Mouse (Mus musculus) intestine, embryonic 14.5 days (tissue): ENCODE results near the gene H2-Eb1. TPM values are rescaled to one million over a fixed set of nuclear protein-coding genes. Genes with fewer than 3 reads are reported as not detected.

Experiments
- ATAC-seq: fragments of 200-750 bp; cut with Nextera tagmentation; replicated peaks from 2 replicates; pipeline ENCODE4 v1.8.0; 2017; ENCODE audit warnings: low read depth, moderate number of reproducible peaks, moderate TSS enrichment, moderate library complexity; ENCODE audit not compliant: low FRiP score, low TSS enrichment
- DNase-seq: peaks from one replicate; pipeline ENCODE4 v3.0.0-alpha.2; 2018; ENCODE audit warnings: low spot score
- H3K27ac ChIP-seq: fragments of 300-500 bp; sonication (generic); 2 replicates; pipeline ENCODE4 v1.5.1; 2014; ENCODE audit warnings: low read depth, mild to moderate bottlenecking, control low read depth
- H3K27me3 ChIP-seq: fragments of 300-500 bp; sonication (generic); replicated peaks from 2 replicates; pipeline ENCODE4 v1.6.1; 2014; ENCODE audit warnings: low read length, control low read depth; ENCODE audit not compliant: control insufficient read depth, insufficient read depth
- H3K36me3 ChIP-seq: fragments of 300-500 bp; sonication (generic); 2 replicates; pipeline ENCODE4 v1.6.1; 2014; ENCODE audit warnings: low read length, control low read depth; ENCODE audit not compliant: control insufficient read depth, insufficient read depth
- H3K4me1 ChIP-seq: fragments of 300-500 bp; sonication (generic); replicated peaks from 2 replicates; pipeline ENCODE4 v1.6.1; 2014; ENCODE audit warnings: low read length, control low read depth, mixed read lengths; ENCODE audit not compliant: control insufficient read depth, insufficient read depth
- H3K4me2 ChIP-seq: fragments of 300-500 bp; sonication (generic); 2 replicates; pipeline ENCODE4 v1.6.1; 2014; ENCODE audit warnings: low read length
- H3K4me3 ChIP-seq: fragments of 300-500 bp; sonication (generic); 2 replicates; pipeline ENCODE4 v1.5.1; 2014; ENCODE audit warnings: low read depth, low read length, control low read depth, mixed read lengths
- H3K9ac ChIP-seq: fragments of 300-500 bp; sonication (generic); 2 replicates; pipeline ENCODE4 v1.6.1; 2014; ENCODE audit warnings: mild to moderate bottlenecking, low read length
- H3K9me3 ChIP-seq: fragments of 300-500 bp; sonication (generic); 2 replicates; pipeline ENCODE4 v1.6.1; 2016; ENCODE audit warnings: low read length, control low read depth; ENCODE audit not compliant: control insufficient read depth
- WGBS: fragments of 180-500 bp; shearing (Covaris S2); extraction: QIAGEN DNeasy Blood & Tissue Kit; methylation state at CpG from one replicate; pipeline ENCODE4 v1.1.7; 2014; 5-methylcytosine and 5-hydroxymethylcytosine counted together
- polyA plus RNA-seq: library from polyadenylated mRNA; unstranded; fragments of >200 nt; fragmentation: Nextera tagmentation; extraction: Ambion mirVana; gene quantifications from 2 replicates; pipeline ENCODE4 v1.2.1, GENCODE M21; 2014

The H2-Eb1 gene
- polyA plus RNA-seq, 1 experiment from 2014 or later, result 4.1 TPM

DNA sequence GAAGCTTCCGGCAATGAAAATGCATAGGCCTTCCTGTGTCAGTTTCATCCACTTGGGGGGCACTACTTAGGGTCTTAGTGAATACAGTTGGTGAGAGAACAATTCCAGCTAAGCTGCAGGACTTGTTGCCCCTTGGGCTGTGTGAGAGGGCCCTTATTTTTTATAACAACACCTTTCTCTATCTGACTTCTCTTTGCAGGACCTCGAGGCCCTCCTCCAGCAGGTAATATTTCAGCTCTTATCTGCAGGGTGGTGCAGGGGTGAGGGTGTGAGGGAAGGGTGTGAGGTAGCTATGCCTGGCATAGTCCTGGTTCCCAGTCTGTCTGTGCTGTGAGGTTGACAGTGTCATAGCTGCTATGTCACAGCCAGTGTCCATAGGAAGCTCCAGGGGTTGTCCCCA is 37.4 kb upstream of the H2-Eb1 start:
- no peak overlapping the region for H3K9ac ChIP-seq
- H3K4me1 ChIP-seq, result peaks cover 4% of the 10 kb centered on the region; the same call in 1 of the 2 replicates
- ATAC-seq (no peak), DNase-seq (no peak)
- H3K27me3 ChIP-seq, result peaks cover 22% of the 10 kb centered on the region
- H3K4me2 ChIP-seq, result no peak overlapping the region
- H3K36me3 ChIP-seq, result no peaks in the 10 kb centered on the region
- WGBS, result 67% methylated on average over 2 of the region's 2 CpGs
- no peaks in the 10 kb centered on the region for H3K9me3 ChIP-seq
- no peak overlapping the region for H3K27ac ChIP-seq
- H3K4me3 ChIP-seq, result no peak overlapping the region

GRCm38 (mm10) chr17:34268748-34269147 is 36.9 kb upstream of the H2-Eb1 start:
- Histone ChIP-seq H3K4me3 (no peak overlapping the region), H3K27me3 (peaks cover 18% of the 10 kb centered on the region), H3K9me3 (no peaks in the 10 kb centered on the region), H3K36me3 (no peaks in the 10 kb centered on the region), H3K27ac (no peak overlapping the region), H3K4me2 (no peak overlapping the region), H3K4me1 (peaks cover 4% of the 10 kb centered on the region; the same call in 1 of the 2 replicates), H3K9ac (no peak overlapping the region)
- no peak for DNase-seq
- 89% methylated on average over 2 of the region's 2 CpGs for WGBS
- ATAC-seq, result no peak

DNA sequence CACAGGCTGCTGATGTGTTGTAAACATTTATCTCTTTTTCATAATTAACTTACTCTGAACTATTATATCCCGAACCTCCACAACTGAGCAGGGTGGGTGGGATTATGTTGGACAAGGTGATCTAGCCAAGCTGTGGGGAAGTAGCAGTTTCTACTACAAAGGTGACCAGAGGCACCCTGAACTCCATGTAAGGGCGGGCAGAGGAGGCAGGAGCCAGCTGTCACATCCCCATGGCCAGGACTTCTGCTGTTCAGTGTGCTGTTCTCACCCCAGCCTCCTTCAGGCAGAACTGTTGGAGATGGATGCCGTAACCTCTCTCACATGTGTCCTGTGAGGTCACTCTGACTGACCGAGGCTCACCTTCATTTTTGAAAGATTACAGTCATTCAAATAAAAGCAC is 35.9 kb upstream of the H2-Eb1 start:
- no peaks in the 10 kb centered on the region for H3K36me3 ChIP-seq
- no peak overlapping the region for H3K27ac ChIP-seq
- H3K9ac ChIP-seq, result no peak overlapping the region
- DNase-seq (no peak), ATAC-seq (no peak)
- H3K4me1 ChIP-seq, result no peaks in the 10 kb centered on the region
- peaks cover 8% of the 10 kb centered on the region for H3K27me3 ChIP-seq
- 65% methylated on average over 4 of the region's 4 CpGs for WGBS
- H3K4me2 ChIP-seq, result no peak overlapping the region
- no peak overlapping the region for H3K4me3 ChIP-seq
- H3K9me3 ChIP-seq, result no peaks in the 10 kb centered on the region

GRCm38 (mm10) chr17:34270230-34270629 is 35.4 kb upstream of the H2-Eb1 start:
- H3K36me3 ChIP-seq, result no peaks in the 10 kb centered on the region
- no peaks in the 10 kb centered on the region for H3K4me1 ChIP-seq
- peaks cover 4% of the 10 kb centered on the region for H3K27me3 ChIP-seq
- DNase-seq (no peak), ATAC-seq (no peak)
- no peak overlapping the region for H3K27ac ChIP-seq
- H3K4me2 ChIP-seq, result no peak overlapping the region
- no peak overlapping the region for H3K4me3 ChIP-seq
- no peaks in the 10 kb centered on the region for H3K9me3 ChIP-seq
- H3K9ac ChIP-seq, result no peak overlapping the region
- 71% methylated on average over 2 of the region's 2 CpGs for WGBS

DNA sequence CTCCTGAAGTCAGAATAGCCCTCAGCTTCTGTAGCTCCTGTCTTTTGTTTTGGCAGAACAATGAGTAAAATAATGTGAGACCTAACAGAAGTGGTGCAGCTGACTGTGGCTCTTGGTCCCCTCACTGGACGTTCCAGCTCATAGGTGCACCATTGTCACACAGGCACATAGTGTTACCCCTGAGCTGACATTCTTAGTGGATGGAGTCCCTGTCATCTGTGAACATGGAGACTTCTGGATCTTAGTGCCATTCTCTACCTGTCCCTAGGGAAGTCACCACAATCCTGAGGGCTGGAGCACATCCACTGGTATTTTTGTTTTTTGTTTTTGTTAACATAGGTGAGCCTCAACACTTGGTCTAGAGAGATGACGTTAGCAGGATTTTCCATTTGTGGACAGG is 34.7 kb upstream of the H2-Eb1 start:
- Histone ChIP-seq H3K27me3 (no peaks in the 10 kb centered on the region), H3K27ac (no peak overlapping the region), H3K36me3 (no peaks in the 10 kb centered on the region), H3K4me3 (no peak overlapping the region), H3K4me1 (no peaks in the 10 kb centered on the region), H3K9ac (no peak overlapping the region), H3K4me2 (no peak overlapping the region), H3K9me3 (no peaks in the 10 kb centered on the region)
- ATAC-seq (no peak), DNase-seq (no peak)
- 85% methylated on average over 2 of the region's 2 CpGs for WGBS

GRCm38 (mm10) chr17:34272102-34272501 is 33.6 kb upstream of the H2-Eb1 start:
- no peaks in the 10 kb centered on the region for H3K4me1 ChIP-seq
- no peak overlapping the region for H3K27ac ChIP-seq
- no peak overlapping the region for H3K4me3 ChIP-seq
- H3K9me3 ChIP-seq, result 0 out of 2 replicates have a peak, but pooled peaks cover 2% of the 10 kb centered on the region
- no peaks in the 10 kb centered on the region for H3K36me3 ChIP-seq
- H3K9ac ChIP-seq, result no peak overlapping the region
- H3K27me3 ChIP-seq, result no peaks in the 10 kb centered on the region
- 94% methylated on average over 1 of the region's 1 CpGs for WGBS
- no peak overlapping the region for H3K4me2 ChIP-seq
- no peak for DNase-seq
- ATAC-seq, result no peak

- no peak for ATAC-seq
- no peaks in the 10 kb centered on the region for H3K27me3 ChIP-seq
- H3K36me3 ChIP-seq, result no peaks in the 10 kb centered on the region
Measured at GRCm38 (mm10) chr17:34280499-34281038, 25.1 kb upstream of the H2-Eb1 start.

GRCm38 (mm10) chr17:34281836-34282235 is 23.8 kb upstream of the H2-Eb1 start:
- no peak for ATAC-seq

More at GRCm38 (mm10) chr17:34280499-34281038, 25.1 kb upstream of the H2-Eb1 start:
- no peak for DNase-seq
- WGBS, result 80% methylated on average over 1 of the region's 1 CpGs
- Histone ChIP-seq H3K4me2 (no peak overlapping the region), H3K27ac (no peak overlapping the region), H3K4me1 (no peaks in the 10 kb centered on the region), H3K4me3 (no peak overlapping the region), H3K9me3 (0 out of 2 replicates have a peak, but pooled peaks cover 2% of the 10 kb centered on the region), H3K9ac (no peak overlapping the region)

GRCm38 (mm10) chr17:34285371-34285770 is 20.3 kb upstream of the H2-Eb1 start:
- Histone ChIP-seq H3K27me3 (no peaks in the 10 kb centered on the region), H3K4me1 (no peaks in the 10 kb centered on the region), H3K27ac (no peak overlapping the region), H3K4me3 (no peak overlapping the region), H3K36me3 (no peaks in the 10 kb centered on the region), H3K4me2 (no peak overlapping the region), H3K9me3 (no peaks in the 10 kb centered on the region), H3K9ac (no peak overlapping the region)
- WGBS, result 73% methylated on average over 4 of the region's 4 CpGs
- no peak for DNase-seq
- ATAC-seq, result no peak

More at GRCm38 (mm10) chr17:34281836-34282235, 23.8 kb upstream of the H2-Eb1 start:
- Histone ChIP-seq H3K4me3 (no peak overlapping the region), H3K9ac (no peak overlapping the region), H3K27ac (no peak overlapping the region), H3K36me3 (no peaks in the 10 kb centered on the region), H3K4me2 (no peak overlapping the region), H3K4me1 (no peaks in the 10 kb centered on the region), H3K27me3 (no peaks in the 10 kb centered on the region), H3K9me3 (0 out of 2 replicates have a peak, but pooled peaks cover 2% of the 10 kb centered on the region)
- WGBS, result 88% methylated on average over 1 of the region's 1 CpGs
- DNase-seq, result no peak
